Mouse (Mus musculus) ES-Bruce4 (cell line): ENCODE results near the gene Cntnap5c.

ENCODE experiments used
- CTCF ChIP-seq: IDR thresholded peaks from one replicate; pipeline ENCODE4 v1.8.1; 2011; ENCODE audit warnings: low read depth, low read length
- POLR2A ChIP-seq: IDR thresholded peaks from one replicate; pipeline ENCODE4 v1.8.1; 2011; ENCODE audit warnings: low read length; ENCODE audit not compliant: insufficient read depth

GRCm38 (mm10) chr17:58187171-58187570, 417.8 kb downstream of the Cntnap5c start:
- TF ChIP-seq CTCF (no peak), POLR2A (no peak)
